Mouse (Mus musculus) hindbrain, postnatal 0 days (tissue): Measurements from ENCODE around the gene Malrd1. TPM values are rescaled to one million over a fixed set of nuclear protein-coding genes. Genes with fewer than 3 reads are reported as not detected.
A peak's percentile ranks its signal among the peaks of the same experiment; 100 is the strongest.

ENCODE experiments used
- ATAC-seq: fragments of 200-750 bp; cut with Nextera tagmentation; 2 replicates; pipeline ENCODE4 v1.8.0; 2017; ENCODE audit warnings: mild to moderate bottlenecking, moderate TSS enrichment, moderate library complexity
- DNase-seq: peaks from one replicate; pipeline ENCODE4 v3.0.0-alpha.2; 2015; ENCODE audit warnings: low spot score
- H3K27ac ChIP-seq: fragments of 300-500 bp; sonication (generic); 2 replicates; pipeline ENCODE4 v1.5.1; 2014; ENCODE audit warnings: mild to moderate bottlenecking
- H3K27me3 ChIP-seq: fragments of 300-500 bp; sonication (generic); 2 replicates; pipeline ENCODE4 v1.6.1; 2014; ENCODE audit warnings: low read length, mixed read lengths; ENCODE audit not compliant: insufficient read depth
- H3K36me3 ChIP-seq: fragments of 300-500 bp; sonication (generic); 2 replicates; pipeline ENCODE4 v1.6.1; 2014; ENCODE audit warnings: low read length, mixed read lengths; ENCODE audit not compliant: insufficient read depth
- H3K4me1 ChIP-seq: fragments of 300-500 bp; sonication (generic); 2 replicates; pipeline ENCODE4 v1.6.1; 2014; ENCODE audit warnings: antibody characterized with exemption, low read length, mixed read lengths; ENCODE audit not compliant: insufficient read depth
- H3K4me2 ChIP-seq: fragments of 300-500 bp; sonication (generic); 2 replicates; pipeline ENCODE4 v1.6.1; 2014; ENCODE audit warnings: low read depth, mild to moderate bottlenecking, low read length, moderate library complexity, mixed read lengths
- H3K4me3 ChIP-seq: fragments of 300-500 bp; sonication (generic); 2 replicates; pipeline ENCODE4 v1.5.1; 2014; ENCODE audit warnings: low read length
- H3K9ac ChIP-seq: fragments of 300-500 bp; sonication (generic); replicated peaks from 2 replicates; pipeline ENCODE4 v1.6.1; 2014; ENCODE audit warnings: mild to moderate bottlenecking, low read length, moderate library complexity, mixed read lengths
- H3K9me3 ChIP-seq: fragments of 300-500 bp; sonication (generic); 2 replicates; pipeline ENCODE4 v1.6.1; 2016; ENCODE audit warnings: low read length, mixed read lengths
- CTCF ChIP-seq: IDR thresholded peaks from 2 replicates; pipeline ENCODE4 v1.5.1; 2016; ENCODE audit warnings: antibody characterized with exemption, control low read depth, low read depth
- WGBS: fragments of 180-500 bp; shearing (Covaris S2); extraction: QIAGEN DNeasy Blood & Tissue Kit; methylation state at CpG from one replicate; pipeline ENCODE4 v1.1.7; 2014; 5-methylcytosine and 5-hydroxymethylcytosine counted together
- polyA plus RNA-seq: library from polyadenylated mRNA; unstranded; fragments of >200 nt; fragmentation: Nextera tagmentation; extraction: Ambion mirVana; gene quantifications from 2 replicates; pipeline ENCODE4 v1.2.1, GENCODE M21; 2015
- total RNA-seq: library from RNA; depleted of rRNA; stranded (reverse); fragments of >200 nt; gene quantifications from 2 replicates; pipeline ENCODE4 v1.2.3, GENCODE M21; 2014

The Malrd1 gene
- total and polyA plus RNA-seq, 2 experiments from 2014 or later, result 0.15 to 0.26 TPM

DNA sequence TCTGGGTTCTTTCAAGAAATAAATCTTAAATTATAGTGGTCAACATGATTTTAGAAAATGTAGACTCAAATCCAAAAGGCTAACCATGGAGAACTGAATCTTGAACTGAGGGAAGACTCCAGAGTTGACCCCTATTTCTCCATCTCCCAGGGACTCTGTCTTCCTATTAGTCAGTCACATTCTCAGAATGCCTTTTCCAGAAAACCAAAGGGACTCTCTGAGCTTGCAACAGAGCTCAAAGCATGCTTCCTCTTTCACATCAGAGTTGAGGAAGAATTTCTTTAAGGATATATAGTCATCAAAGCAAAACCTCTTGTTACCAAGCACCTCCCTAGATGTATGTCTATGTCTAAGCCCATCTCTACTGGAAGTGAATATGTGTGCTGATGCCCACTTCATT lies 686.5 kb downstream of the Malrd1 start:
- no peaks in the 10 kb centered on the region for H3K27me3 ChIP-seq
- no peaks in the 10 kb centered on the region for H3K4me1 ChIP-seq
- ATAC-seq, result no peak

DNA sequence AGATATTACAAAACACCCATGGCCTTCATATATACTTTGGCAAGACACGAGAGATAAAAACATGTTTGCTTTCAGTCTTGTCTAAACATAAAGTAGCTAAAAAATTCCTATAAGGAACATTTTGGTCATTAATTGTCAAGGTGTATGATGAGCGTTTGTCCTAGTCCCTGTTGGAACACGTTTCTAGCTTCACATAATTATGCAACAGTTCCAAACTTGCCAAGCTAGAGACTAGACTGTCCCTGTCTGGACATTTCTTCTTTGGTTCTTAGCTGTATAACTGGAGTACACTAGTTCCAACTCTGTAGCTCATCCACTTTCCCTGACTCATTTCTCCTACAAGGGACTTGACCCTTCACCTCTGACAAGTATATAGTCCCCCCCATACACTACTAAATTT lies 687.8 kb downstream of the Malrd1 start:
- DNase-seq (no peak), ATAC-seq (no peak)
- TF ChIP-seq CTCF, result no peak
- no peaks in the 10 kb centered on the region for H3K9me3 ChIP-seq
- H3K4me3 ChIP-seq, result no peak overlapping the region
- H3K9ac ChIP-seq, result no peak overlapping the region
- no peak overlapping the region for H3K4me2 ChIP-seq
- 91% methylated on average over 3 of the region's 3 CpGs for WGBS
- H3K27me3 ChIP-seq, result no peaks in the 10 kb centered on the region
- H3K4me1 ChIP-seq, result no peaks in the 10 kb centered on the region
- H3K36me3 ChIP-seq, result no peaks in the 10 kb centered on the region
- no peak overlapping the region for H3K27ac ChIP-seq

More for the DNA sequence above, 686.5 kb downstream of the Malrd1 start:
- no peak overlapping the region for H3K27ac ChIP-seq
- no peaks in the 10 kb centered on the region for H3K9me3 ChIP-seq
- no peak for TF ChIP-seq CTCF
- no peak overlapping the region for H3K4me3 ChIP-seq
- H3K9ac ChIP-seq, result no peak overlapping the region
- no peak overlapping the region for H3K4me2 ChIP-seq
- H3K36me3 ChIP-seq, result no peaks in the 10 kb centered on the region
- DNase-seq, result no peak

DNA sequence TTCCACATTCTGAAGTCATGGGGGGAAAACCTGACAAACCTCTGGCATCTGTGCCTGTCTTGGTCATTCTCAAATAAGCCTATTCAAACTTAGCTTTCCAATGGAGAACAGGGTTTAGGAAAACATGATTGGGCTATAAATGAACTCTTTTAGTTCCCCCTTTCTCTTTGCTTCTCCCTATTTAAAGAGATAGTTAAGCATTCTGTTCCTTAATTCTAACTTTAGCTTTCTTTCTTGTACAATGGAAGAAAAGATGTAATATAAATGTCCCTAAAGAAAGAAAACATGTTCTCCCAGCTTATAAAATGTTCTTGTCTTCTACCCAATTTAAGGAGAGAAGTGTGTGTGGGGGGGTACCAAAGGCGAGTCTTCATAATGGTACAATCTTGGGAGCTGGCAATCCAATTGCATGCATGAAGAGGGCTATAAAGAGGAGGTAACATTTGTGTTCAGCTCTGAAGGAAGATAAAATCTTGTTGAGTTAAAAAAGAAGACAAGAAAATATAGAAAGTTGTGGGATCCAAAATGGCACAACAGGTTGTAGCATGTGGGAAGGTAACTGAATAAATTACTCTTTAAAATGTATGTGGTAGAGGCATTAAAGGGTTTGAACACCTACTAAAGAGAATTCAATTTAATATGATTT lies 702.0 kb downstream of the Malrd1 start:
- H3K4me3 ChIP-seq, result no peak overlapping the region
- no peak overlapping the region for H3K27ac ChIP-seq
- H3K4me2 ChIP-seq, result no peak overlapping the region
- no peaks in the 10 kb centered on the region for H3K27me3 ChIP-seq
- 95% methylated on average over 1 of the region's 1 CpGs for WGBS
- DNase-seq (no peak), ATAC-seq (no peak)
- no peaks in the 10 kb centered on the region for H3K4me1 ChIP-seq
- H3K9ac ChIP-seq, result no peak overlapping the region
- TF ChIP-seq CTCF, result no peak
- H3K36me3 ChIP-seq, result no peaks in the 10 kb centered on the region
- no peaks in the 10 kb centered on the region for H3K9me3 ChIP-seq

DNA sequence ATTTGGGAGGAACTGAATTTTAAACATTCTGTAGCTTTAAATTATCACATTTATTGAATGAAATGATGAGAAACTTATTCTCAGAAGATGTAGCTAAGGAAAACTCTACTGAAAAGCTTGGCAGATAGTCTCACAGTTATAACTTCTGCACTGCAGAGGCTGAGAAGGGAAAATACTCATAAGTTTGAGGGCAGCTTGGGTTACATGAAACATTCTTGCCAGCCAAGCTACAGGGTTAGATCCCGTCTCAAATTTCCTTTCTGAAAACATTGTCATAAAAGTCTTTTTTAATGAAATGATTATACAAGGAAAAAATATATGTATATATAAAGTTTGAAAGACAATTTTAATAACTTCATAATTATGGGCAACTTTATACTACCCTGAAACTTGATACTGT lies 714.6 kb downstream of the Malrd1 start:
- Histone ChIP-seq H3K9me3 (no peaks in the 10 kb centered on the region), H3K27ac (no peak overlapping the region), H3K4me1 (no peaks in the 10 kb centered on the region), H3K4me3 (no peak overlapping the region), H3K4me2 (no peak overlapping the region), H3K9ac (no peak overlapping the region), H3K36me3 (no peaks in the 10 kb centered on the region), H3K27me3 (no peaks in the 10 kb centered on the region)
- 89% methylated on average over 1 of the region's 1 CpGs for WGBS
- DNase-seq, result no peak
- ATAC-seq, result no peak
- TF ChIP-seq CTCF, result no peak

DNA sequence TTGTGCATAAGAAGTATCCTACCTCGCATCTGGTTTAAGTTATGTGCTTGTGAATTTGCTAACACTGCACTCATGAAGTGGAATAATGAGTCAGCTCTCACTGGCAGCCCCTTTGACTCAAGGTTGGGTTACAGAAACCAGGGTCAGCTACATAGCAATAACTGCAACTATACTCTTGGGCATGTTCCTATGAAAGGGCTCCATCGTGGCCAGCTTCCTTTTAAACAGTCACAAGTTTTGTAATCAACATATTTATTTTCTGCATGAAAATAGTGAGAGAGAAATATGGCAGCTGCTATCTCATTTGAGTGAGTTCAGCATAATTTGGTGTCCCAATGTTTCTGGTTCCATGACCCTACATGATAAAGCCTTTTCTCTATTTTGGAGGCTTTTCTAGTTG lies 716.8 kb downstream of the Malrd1 start:
- no peak overlapping the region for H3K27ac ChIP-seq
- no peak for TF ChIP-seq CTCF
- no peak overlapping the region for H3K9ac ChIP-seq
- DNase-seq, result no peak
- 82% methylated on average over 2 of the region's 2 CpGs for WGBS
- no peak overlapping the region for H3K4me3 ChIP-seq
- no peak overlapping the region for H3K4me2 ChIP-seq
- H3K4me1 ChIP-seq, result no peaks in the 10 kb centered on the region
- no peaks in the 10 kb centered on the region for H3K9me3 ChIP-seq
- no peaks in the 10 kb centered on the region for H3K27me3 ChIP-seq
- no peaks in the 10 kb centered on the region for H3K36me3 ChIP-seq
- no peak for ATAC-seq

DNA sequence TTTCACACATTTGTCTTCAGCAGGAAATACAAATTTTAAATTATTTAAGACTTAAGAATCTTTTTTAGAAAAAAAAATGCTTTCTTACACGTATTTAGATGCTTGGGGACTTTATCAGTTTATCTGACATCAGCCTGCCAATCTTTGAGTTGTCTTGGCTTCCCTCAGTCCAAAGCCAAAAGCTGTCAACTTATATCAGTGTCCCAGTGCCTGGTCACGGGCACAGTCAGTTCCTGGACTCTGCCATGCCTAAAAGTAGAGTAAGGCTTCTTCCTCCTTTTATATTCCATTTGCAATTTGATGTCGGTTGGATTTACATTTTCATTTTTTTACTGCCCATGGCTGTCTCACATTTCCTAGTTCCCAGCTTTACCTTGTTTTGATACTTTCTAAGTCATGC lies 722.6 kb downstream of the Malrd1 start:
- no peak for TF ChIP-seq CTCF
- Histone ChIP-seq H3K9ac (no peak overlapping the region), H3K4me3 (no peak overlapping the region), H3K9me3 (no peaks in the 10 kb centered on the region), H3K27me3 (no peaks in the 10 kb centered on the region), H3K4me2 (no peak overlapping the region), H3K4me1 (no peaks in the 10 kb centered on the region), H3K36me3 (no peaks in the 10 kb centered on the region), H3K27ac (no peak overlapping the region)
- DNase-seq (peak; percentile 4), ATAC-seq (no peak)
- 58% methylated on average over 3 of the region's 3 CpGs for whole genome bisulfite sequencing

DNA sequence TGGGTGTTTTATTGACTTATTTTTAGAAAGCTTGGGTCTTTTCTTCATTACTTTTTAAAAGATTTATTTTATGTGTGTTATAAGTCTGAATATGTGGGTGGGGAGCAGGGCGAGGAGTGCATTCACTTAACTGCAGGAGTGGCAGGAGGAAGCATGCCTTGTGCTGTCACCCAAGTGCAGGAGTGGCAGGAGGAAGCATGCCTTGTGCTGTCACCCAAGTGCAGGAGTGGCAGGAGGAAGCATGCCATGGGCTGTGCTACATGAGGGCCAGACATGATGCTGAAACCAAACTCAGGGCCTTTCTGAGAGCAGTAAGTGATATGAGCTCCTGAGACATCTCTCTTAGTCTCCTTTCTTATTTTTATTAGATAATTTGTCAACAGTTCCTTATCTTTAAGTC lies 726.0 kb downstream of the Malrd1 start:
- DNase-seq, result no peak
- Histone ChIP-seq H3K36me3 (no peaks in the 10 kb centered on the region), H3K27me3 (no peaks in the 10 kb centered on the region), H3K4me2 (no peak overlapping the region), H3K27ac (no peak overlapping the region), H3K9ac (no peak overlapping the region), H3K4me1 (no peaks in the 10 kb centered on the region), H3K4me3 (no peak overlapping the region), H3K9me3 (no peaks in the 10 kb centered on the region)
- ATAC-seq, result no peak
- 74% methylated on average over 1 of the region's 1 CpGs for WGBS
- no peak for TF ChIP-seq CTCF
